Mouse (Mus musculus) T-helper 2 cell (primary cell): ENCODE measurements at regions not wholly inside any gene's neighbourhood (a gene's known extent, or its start where the extent isn't known, plus 50 kb on each side); places are given as distances from the start of the nearest gene placed in this dataset.

Experiments used
- in situ Hi-C: fragments of 300-600 bp; cut with MboI, MseI; formaldehyde crosslinking; loops from one replicate; pipeline ENCODE4 v1.15.1; 2025; ENCODE audit warnings: high pct_unique_total_duplicates

- in situ Hi-C loops: no loop called here
Measured at GRCm38 (mm10) chr5:62997464-62997863, 183.8 kb downstream of the Dthd1 start.

- in situ Hi-C loops: no loop called here
Measured at GRCm38 (mm10) chr5:63034446-63034845, 220.8 kb downstream of the Dthd1 start.

GRCm38 (mm10) chr5:63045751-63046150 is 232.1 kb downstream of the Dthd1 start:
- in situ Hi-C loops: no loop called here

GRCm38 (mm10) chr5:63063301-63063700 is 249.7 kb downstream of the Dthd1 start:
- in situ Hi-C loops: no loop called here

GRCm38 (mm10) chr5:63066872-63067271 is 253.2 kb downstream of the Dthd1 start:
- in situ Hi-C loops: no loop called here

GRCm38 (mm10) chr5:63098129-63098528 is 284.5 kb downstream of the Dthd1 start:
- in situ Hi-C loops: no loop called here

- in situ Hi-C loops: no loop called here
Measured at GRCm38 (mm10) chr5:63132552-63132951, 318.9 kb downstream of the Dthd1 start.

GRCm38 (mm10) chr5:63137957-63138356 is 324.3 kb downstream of the Dthd1 start:
- in situ Hi-C loops: no loop called here

- in situ Hi-C loops: no loop called here
Measured at GRCm38 (mm10) chr5:63169687-63170086, 356.1 kb downstream of the Dthd1 start.

GRCm38 (mm10) chr5:63170493-63170892 is 356.9 kb downstream of the Dthd1 start:
- in situ Hi-C loops: no loop called here

- in situ Hi-C loops: loop anchor here (25.0 kb wide), 1 partner anchor 526 kb away; no protein-coding TSS in a partner anchor
Measured at GRCm38 (mm10) chr5:63213381-63213780, 399.8 kb downstream of the Dthd1 start.

- in situ Hi-C loops: loop anchor here (25.0 kb wide), 1 partner anchor 532 kb away; no protein-coding TSS in a partner anchor
Measured at GRCm38 (mm10) chr5:63219467-63219866, 405.8 kb downstream of the Dthd1 start.

- in situ Hi-C loops: no loop called here
Measured at GRCm38 (mm10) chr5:63262568-63262967, 386.3 kb upstream of the Nwd2 start.
